ENCODE assay signal across 8 mouse cellular contexts in the genomic region with DNA sequence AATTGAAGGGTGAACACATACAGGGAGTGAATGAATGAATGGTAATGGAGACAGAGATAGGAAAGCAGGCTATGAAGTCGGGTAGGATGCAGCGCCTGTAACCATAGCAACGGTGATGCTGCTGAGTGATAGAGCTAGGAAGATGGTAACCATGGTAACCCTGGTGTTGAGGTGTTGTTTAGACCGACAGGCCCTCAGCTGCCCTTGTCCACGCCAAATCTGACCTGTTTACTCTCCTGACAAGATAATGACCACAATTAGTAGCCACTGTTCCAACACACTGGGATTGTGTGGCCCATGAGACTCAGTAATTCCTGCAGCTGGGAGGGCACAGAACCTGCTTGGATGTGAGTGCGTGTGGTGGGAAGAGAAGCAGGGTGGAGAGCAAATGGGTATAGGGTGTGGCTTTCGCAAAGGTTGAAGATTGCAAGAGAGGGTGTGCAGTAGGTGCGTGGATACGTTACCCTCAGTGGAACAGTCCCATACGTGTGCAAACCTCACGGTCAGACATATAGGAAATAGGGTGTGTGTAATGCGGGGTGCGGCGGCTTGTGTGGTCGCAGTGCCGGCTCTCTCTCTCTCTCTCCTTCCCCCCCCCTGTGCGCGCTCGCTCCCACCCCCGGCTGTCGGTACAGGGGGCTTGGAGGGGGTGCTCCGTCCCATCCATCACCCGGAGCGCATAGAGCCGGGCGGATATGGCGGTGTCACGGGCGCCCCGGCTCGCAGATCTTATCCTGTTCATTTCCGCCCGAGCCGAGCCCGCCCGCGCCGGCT.
DNase-seq lines count a peak whose midpoint lies in the region; ATAC-seq lines count a peak whose summit lies in the region.

No protein-coding gene starts in this region.

- ATAC-seq in cerebellum, adult (ENCODE audit: insufficient number of reproducible peaks, low FRiP score, low TSS enrichment) = peak; percentile 73
- ATAC-seq in embryonic facial prominence, embryonic 14.5 days (ENCODE audit: low read depth) = peak; percentile 58; the same call in 1 of the 2 replicates

- no peaks in the 10 kb centered on the region for H3K36me3 ChIP-seq in embryonic facial prominence, embryonic 14.5 days (ENCODE audit: control insufficient read depth, insufficient read depth, low read length)
- no peaks in the 10 kb centered on the region for H3K36me3 ChIP-seq in limb, embryonic 10.5 days

- H3K4me1 ChIP-seq in embryonic facial prominence, embryonic 14.5 days (ENCODE audit: control insufficient read depth, insufficient read depth, low read length) = peaks cover 16% of the 10 kb centered on the region
- H3K4me1 ChIP-seq in limb, embryonic 10.5 days = peaks cover 44% of the 10 kb centered on the region

- peak overlapping the region; percentile 59 for H3K9ac ChIP-seq in embryonic facial prominence, embryonic 14.5 days (ENCODE audit: low read depth, low read length)

- H3K9me3 ChIP-seq in embryonic facial prominence, embryonic 14.5 days (ENCODE audit: control insufficient read depth, low read length) = no peaks in the 10 kb centered on the region
- H3K9me3 ChIP-seq in limb, embryonic 10.5 days (replicated peaks) = no peaks in the 10 kb centered on the region

- WGBS in embryonic facial prominence, embryonic 14.5 days = 1% methylated on average over 25 of the region's 38 CpGs
- under 1% methylated on average over 38 of the region's 38 CpGs for WGBS in limb, embryonic 10.5 days

- peak overlapping the region; percentile 50 for H3K4me3 ChIP-seq in embryonic facial prominence, embryonic 14.5 days (ENCODE audit: low read depth, low read length)
- peak overlapping the region; percentile 60 for H3K4me3 ChIP-seq in limb, embryonic 10.5 days

- peak overlapping the region; percentile 93 for H3K4me2 ChIP-seq in embryonic facial prominence, embryonic 14.5 days (ENCODE audit: low read depth, low read length)

- H3K27ac ChIP-seq in embryonic facial prominence, embryonic 14.5 days (replicated peaks; ENCODE audit: low read depth, low read length) = no peak overlapping the region
- H3K27ac ChIP-seq in limb, embryonic 10.5 days = peak overlapping the region; percentile 86

- peaks cover 47% of the 10 kb centered on the region for H3K27me3 ChIP-seq in embryonic facial prominence, embryonic 14.5 days (replicated peaks; ENCODE audit: control insufficient read depth, insufficient read depth, low read length)
- H3K27me3 ChIP-seq in limb, embryonic 10.5 days (ENCODE audit: low read depth, poor library complexity, severe bottlenecking) = peaks cover 68% of the 10 kb centered on the region

- DNase-seq in cerebellum, postnatal 4 days (ENCODE audit: low spot score in 2 of 2) = no peak
- peak; percentile 53 for DNase-seq in MN1 (ENCODE audit: low spot score)
- peak; percentile 59 for DNase-seq in embryonic facial prominence, embryonic 14.5 days (ENCODE audit: low spot score)
- peak; percentile 90 for DNase-seq in induced T-regulatory cell, adult 2 months (ENCODE audit: low read depth)
- DNase-seq in limb, embryonic 10.5 days (ENCODE audit: low spot score) = peak; percentile 73
- DNase-seq in retina, adult 2 months (ENCODE audit: low read depth, low spot score) = peak; percentile 18
- DNase-seq in ovary, adult 18-20 months (ENCODE audit: low spot score) = no peak

Comparison
In these comparisons a context has a peak if more than half of its experiments do, and no peak if none do; other contexts are left out.
1. DNase-seq: peak in MN1 (single experiment), embryonic facial prominence, embryonic 14.5 days (single experiment), induced T-regulatory cell, adult 2 months (single experiment), limb, embryonic 10.5 days (single experiment) and retina, adult 2 months (single experiment); none in cerebellum, postnatal 4 days (0 of 2) and ovary, adult 18-20 months (single experiment).